Mouse (Mus musculus) ES-E14 (cell line): ENCODE measurements around the gene Ntmt1. TPM values are rescaled to one million over a fixed set of nuclear protein-coding genes. Genes with fewer than 3 reads are reported as not detected.
A peak's percentile ranks its signal among the peaks of the same experiment; 100 is the strongest.

Experiments used
- DNase-seq: peaks from one replicate; pipeline ENCODE4 v3.0.0-alpha.2; 2013; ENCODE audit warnings: low read depth, low spot score
- H3K27ac ChIP-seq: 2 replicates; pipeline ENCODE4 v1.5.1; 2012; ENCODE audit warnings: low read depth, mild to moderate bottlenecking, low read length, moderate library complexity, mixed read lengths; ENCODE audit not compliant: poor library complexity, insufficient read depth, severe bottlenecking
- H3K36me3 ChIP-seq: 2 replicates; pipeline ENCODE4 v1.6.1; 2012; ENCODE audit warnings: mild to moderate bottlenecking, low read length, moderate library complexity, mixed read lengths; ENCODE audit not compliant: control insufficient read depth, poor library complexity, insufficient read depth, severe bottlenecking
- H3K4me1 ChIP-seq, 2 experiments: fragments of 150-350 bp in 1 of 2; sonication (generic) in 1 of 2; 2 replicates each; pipeline ENCODE4 v1.6.1; 2012; ENCODE audit warnings: low read length in 2 of 2, mild to moderate bottlenecking in 1 of 2, mixed read lengths in 1 of 2; ENCODE audit not compliant: control insufficient read depth in 2 of 2, insufficient read depth in 2 of 2, poor library complexity in 1 of 2
- H3K4me3 ChIP-seq, 2 experiments: fragments of 150-350 bp in 1 of 2; sonication (generic) in 1 of 2; 2 replicates each; pipeline ENCODE4 v1.5.1; 2012; ENCODE audit warnings: low read length in 2 of 2, low read depth in 1 of 2, mild to moderate bottlenecking in 1 of 2, mixed read lengths in 1 of 2; ENCODE audit not compliant: insufficient read depth in 1 of 2, poor library complexity in 1 of 2, severe bottlenecking in 1 of 2
- H3K9ac ChIP-seq: 2 replicates; pipeline ENCODE4 v1.6.1; 2012; ENCODE audit warnings: low read depth, mild to moderate bottlenecking, low read length, mixed read lengths; ENCODE audit not compliant: poor library complexity, insufficient read depth, severe bottlenecking
- H3K9me3 ChIP-seq: fragments of 150-350 bp; sonication (generic); 2 replicates; pipeline ENCODE4 v1.6.1; 2012; ENCODE audit warnings: low read depth, mild to moderate bottlenecking, low read length; ENCODE audit not compliant: control insufficient read depth, insufficient read depth
- CHD2 ChIP-seq: IDR thresholded peaks from 2 replicates; pipeline ENCODE4 v1.6.1; 2014; ENCODE audit warnings: mild to moderate bottlenecking, low read depth, low read length, inconsistent platforms
- HCFC1 ChIP-seq: IDR thresholded peaks from 2 replicates; pipeline ENCODE4 v1.6.1; 2012; ENCODE audit warnings: low read length, inconsistent platforms, borderline replicate concordance; ENCODE audit not compliant: insufficient read depth
- MAFK ChIP-seq: IDR thresholded peaks from 2 replicates; pipeline ENCODE4 v1.6.1; 2014; ENCODE audit warnings: mild to moderate bottlenecking, low read depth, low read length, inconsistent platforms; ENCODE audit not compliant: insufficient read depth
- ZC3H11A ChIP-seq: IDR thresholded peaks from 2 replicates; pipeline ENCODE4 v1.6.1; 2012; ENCODE audit warnings: low read depth, mild to moderate bottlenecking, inconsistent platforms, low read length, borderline replicate concordance
- ZNF384 ChIP-seq: IDR thresholded peaks from 2 replicates; pipeline ENCODE4 v1.6.1; 2012; ENCODE audit warnings: low read depth, low read length, inconsistent platforms
- in situ Hi-C, 2 experiments: fragments of 600-800 bp; cut with MboI; formaldehyde crosslinking; loops; one replicate each; pipeline ENCODE4 v1.15.1; 2025; ENCODE audit warnings: low sequenced_read_pairs in 2 of 2, inconsistent platforms in 1 of 2; ENCODE audit not compliant: unreplicated experiment in 2 of 2
- total RNA-seq: library from RNA; depleted of rRNA; stranded (reverse); fragments of 300-350 nt; gene quantifications from 2 replicates; pipeline ENCODE4 v1.2.3, GENCODE M21; 2012

Ntmt1 gene
- total RNA-seq, 1 experiment: 47.3 TPM

DNA sequence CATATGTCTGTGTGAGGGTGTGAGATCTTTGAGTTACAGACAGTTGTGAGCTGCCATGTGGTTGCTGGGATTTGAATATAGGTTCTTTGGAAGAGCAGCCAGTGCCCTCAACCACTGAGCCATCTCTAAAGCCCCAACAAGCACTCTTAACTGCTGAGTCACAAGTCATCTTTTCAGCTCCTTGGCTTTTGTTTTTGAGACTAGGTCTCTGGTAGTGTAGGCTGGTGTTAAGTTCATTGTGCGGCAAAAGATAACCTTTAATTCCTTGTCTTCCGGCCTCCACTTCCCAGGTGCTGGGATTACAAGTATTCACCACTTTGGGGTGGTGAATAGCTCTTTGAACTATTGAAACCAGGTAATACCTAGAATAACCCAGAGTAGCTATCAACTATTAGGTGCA, 1.6 kb upstream of the Ntmt1 start:
- H3K9ac ChIP-seq: no peak overlapping the region; the same call in 1 of the 2 replicates
- no peak overlapping the region; the same call in 1 of the 2 replicates for H3K27ac ChIP-seq
- H3K36me3 ChIP-seq: peaks cover 6% of the 10 kb centered on the region; the same call in 1 of the 2 replicates
- no peak for DNase-seq
- peaks cover 12 to 17% of the 10 kb centered on the region in 2 experiments for H3K4me1 ChIP-seq
- in situ Hi-C loops: no loop called here
- no peak for TF ChIP-seq ZNF384
- TF ChIP-seq MAFK: no peak
- TF ChIP-seq HCFC1: no peak
- no peak for TF ChIP-seq CHD2
- no peak for TF ChIP-seq ZC3H11A
- H3K4me3 ChIP-seq: 0 out of 4 replicates have a peak overlapping the region, but pooled peaks of 1 of the 2 experiments have one; percentile 87
- H3K9me3 ChIP-seq: no peaks in the 10 kb centered on the region

DNA sequence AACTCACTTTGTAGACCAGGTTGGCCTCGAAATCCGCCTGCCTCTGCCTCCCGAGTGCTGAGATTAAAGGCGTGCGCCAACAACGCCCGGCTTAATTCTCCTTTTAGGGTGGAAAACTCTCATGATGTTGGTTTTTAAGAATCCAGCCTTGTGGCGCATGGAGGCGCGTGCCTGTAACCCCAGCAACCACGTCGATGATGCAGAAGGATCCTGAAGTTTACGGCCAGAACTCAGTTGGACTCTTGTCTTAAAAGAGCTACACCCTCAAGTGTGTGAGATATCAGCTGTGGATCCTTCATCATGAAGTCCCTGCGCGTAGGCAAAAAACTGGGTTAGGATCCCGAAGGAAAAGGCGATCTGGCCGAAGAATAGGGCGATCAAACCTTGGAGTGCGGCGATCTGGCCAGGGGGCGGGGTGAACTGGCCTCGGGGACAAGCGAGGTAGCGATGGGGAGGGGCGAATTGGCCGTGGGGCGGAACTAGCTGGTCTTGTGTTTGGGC, 429 bp upstream of the Ntmt1 start:
- H3K27ac ChIP-seq: peak overlapping the region; percentile 32; the same call in 1 of the 2 replicates
- TF ChIP-seq ZNF384 (no peak), MAFK (no peak)

DNA sequence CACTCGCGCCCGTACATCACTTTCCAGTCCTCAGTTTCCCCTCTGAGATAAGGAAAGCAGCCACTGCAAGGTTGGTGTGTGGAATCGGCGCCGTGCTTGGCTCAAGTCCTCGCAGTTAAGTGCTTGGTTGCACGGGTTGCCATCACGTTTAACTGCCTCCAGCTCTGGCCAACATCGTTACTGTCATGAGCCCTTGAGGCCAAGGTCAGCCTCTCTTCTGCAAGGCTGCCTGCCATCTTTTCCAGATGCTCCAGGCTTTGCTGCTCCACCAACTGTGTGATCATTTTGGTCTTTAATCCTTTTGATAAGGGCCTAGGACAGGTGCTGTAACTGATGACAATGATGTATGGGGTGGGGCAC, 650 bp downstream of the Ntmt1 start:
- TF ChIP-seq HCFC1 (no peak), ZC3H11A (no peak), ZNF384 (no peak), MAFK (no peak), CHD2 (no peak)
- Histone ChIP-seq H3K4me1 (peaks cover 8 to 14% of the 10 kb centered on the region in 2 experiments; a peak in 3 of 4 replicates), H3K4me3 (peak overlapping the region; percentile 83 to 87), H3K9ac (peak overlapping the region; percentile 94), H3K36me3 (peaks cover 20% of the 10 kb centered on the region), H3K27ac (peak overlapping the region; percentile 70; the same call in 1 of the 2 replicates), H3K9me3 (no peaks in the 10 kb centered on the region)
- in situ Hi-C loops: no loop called here
- no peak for DNase-seq

More for the DNA sequence above, 429 bp upstream of the Ntmt1 start:
- DNase-seq: no peak
- in situ Hi-C loops: no loop called here
- Histone ChIP-seq H3K36me3 (peaks cover 11% of the 10 kb centered on the region), H3K9me3 (no peaks in the 10 kb centered on the region), H3K9ac (peak overlapping the region; percentile 53; the same call in 1 of the 2 replicates), H3K4me1 (peaks cover 8 to 17% of the 10 kb centered on the region in 2 experiments; a peak in 3 of 4 replicates), H3K4me3 (peak overlapping the region; percentile 73 to 87)

DNA sequence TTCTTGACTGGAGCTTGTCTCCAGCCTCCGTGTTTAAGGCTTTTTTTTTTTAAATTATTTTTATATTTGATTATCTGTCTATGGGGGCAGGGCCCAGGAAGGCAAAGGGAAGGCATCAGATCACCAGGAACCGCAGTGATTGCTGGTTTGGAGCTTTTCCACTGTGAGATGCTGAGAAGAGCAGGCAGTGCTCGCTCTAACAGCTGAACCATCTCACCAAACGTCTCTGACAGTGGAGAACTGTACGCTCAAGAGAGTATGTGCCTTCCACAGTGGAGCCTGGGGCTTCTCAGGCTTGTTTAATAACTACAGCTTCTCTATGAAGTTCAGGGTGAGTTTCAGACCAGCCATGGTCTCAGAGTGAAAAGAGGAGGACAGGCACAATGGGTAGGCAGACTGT, 1.9 kb downstream of the Ntmt1 start:
- in situ Hi-C loops: no loop called here
- Histone ChIP-seq H3K36me3 (peaks cover 28% of the 10 kb centered on the region), H3K27ac (no peak overlapping the region), H3K9me3 (no peaks in the 10 kb centered on the region), H3K4me3 (no peak overlapping the region), H3K9ac (no peak overlapping the region; the same call in 1 of the 2 replicates), H3K4me1 (peaks cover 8 to 10% of the 10 kb centered on the region in 2 experiments; a peak in 3 of 4 replicates)
- no peak for TF ChIP-seq CHD2
- no peak for TF ChIP-seq MAFK
- TF ChIP-seq ZNF384: no peak
- no peak for TF ChIP-seq ZC3H11A
- TF ChIP-seq HCFC1: no peak
- DNase-seq: no peak

DNA sequence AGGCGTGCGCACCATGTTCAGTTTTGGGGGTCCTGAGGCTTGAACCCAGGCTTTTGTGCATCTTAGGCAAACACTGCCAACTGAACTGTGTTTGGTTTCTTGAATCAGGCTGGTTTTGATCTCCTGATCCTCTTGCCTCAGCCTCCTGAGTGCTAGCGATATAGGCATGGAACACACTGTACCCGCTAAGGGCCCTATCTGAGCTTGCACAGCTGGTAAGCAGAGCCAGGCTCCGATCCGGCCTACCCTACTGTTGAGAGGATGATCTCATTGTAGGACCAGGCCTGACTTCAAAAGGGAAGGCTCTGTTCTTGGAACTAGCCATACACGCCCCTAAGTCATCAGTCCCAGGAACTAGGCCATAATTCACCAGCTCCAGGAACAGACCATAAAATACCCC, 2.9 kb downstream of the Ntmt1 start:
- peaks cover 35% of the 10 kb centered on the region for H3K36me3 ChIP-seq
- no peak overlapping the region for H3K9ac ChIP-seq
- no peak overlapping the region for H3K27ac ChIP-seq
- no peak for TF ChIP-seq ZNF384
- no peak for TF ChIP-seq MAFK
- no peak for TF ChIP-seq CHD2
- TF ChIP-seq HCFC1: no peak
- no peak for TF ChIP-seq ZC3H11A
- in situ Hi-C loops: no loop called here
- no peak for DNase-seq
- no peak overlapping the region for H3K4me3 ChIP-seq
- no peaks in the 10 kb centered on the region for H3K9me3 ChIP-seq
- peaks cover 8 to 11% of the 10 kb centered on the region in 2 experiments; a peak in 3 of 4 replicates for H3K4me1 ChIP-seq
